Mouse (Mus musculus) small intestine, adult 2 months (tissue): Measurements from ENCODE around the gene Pdxp. TPM values are rescaled to one million over a fixed set of nuclear protein-coding genes. Genes with fewer than 3 reads are reported as not detected.
"Not testable (repeated sequence)": the region's sequence is repeated elsewhere in the genome, so short reads cannot be mapped to it uniquely, and the experiment has no call there.

ENCODE experiments used
- H3K27ac ChIP-seq: fragments of 200-500 bp; 2 replicates; pipeline ENCODE4 v1.5.1; 2012; ENCODE audit warnings: low read depth, low read length, control low read depth, inconsistent platforms; ENCODE audit not compliant: insufficient read depth
- H3K27me3 ChIP-seq: fragments of 200-500 bp; 2 replicates; pipeline ENCODE4 v1.6.1; 2012; ENCODE audit warnings: mild to moderate bottlenecking, moderate library complexity, low read length, inconsistent platforms; ENCODE audit not compliant: control insufficient read depth, insufficient read depth
- H3K36me3 ChIP-seq: fragments of 200-500 bp; 2 replicates; pipeline ENCODE4 v1.6.1; 2012; ENCODE audit warnings: mild to moderate bottlenecking, low read length, control low read depth, inconsistent platforms; ENCODE audit not compliant: control insufficient read depth, insufficient read depth
- H3K4me1 ChIP-seq: fragments of 200-500 bp; 2 replicates; pipeline ENCODE4 v1.6.1; 2012; ENCODE audit warnings: low read length, inconsistent platforms, mixed read lengths; ENCODE audit not compliant: control insufficient read depth, insufficient read depth, insufficient read length
- H3K4me3 ChIP-seq: fragments of 200-500 bp; 2 replicates; pipeline ENCODE4 v1.5.1; 2012; ENCODE audit warnings: low read depth, mild to moderate bottlenecking, control low read depth, inconsistent platforms, low read length, moderate library complexity
- CTCF ChIP-seq: fragments of 200-500 bp; IDR thresholded peaks from 2 replicates; pipeline ENCODE4 v1.5.1; 2012; ENCODE audit warnings: low read depth, mild to moderate bottlenecking, control low read depth, inconsistent platforms, low read length, moderate library complexity, mixed read lengths; ENCODE audit not compliant: insufficient replicate concordance, insufficient read length; ENCODE audit errors: extremely low read depth
- POLR2A ChIP-seq: fragments of 200-500 bp; IDR thresholded peaks from 2 replicates; pipeline ENCODE4 v1.6.1; 2012; ENCODE audit warnings: low read depth, mild to moderate bottlenecking, control low read depth, inconsistent platforms, low read length, moderate library complexity
- WGBS: fragments of 180-500 bp; shearing (Covaris S2); methylation state at CpG from one replicate; pipeline ENCODE4 v1.1.7; 2018; 5-methylcytosine and 5-hydroxymethylcytosine counted together
- polyA plus RNA-seq: library from polyadenylated mRNA; depleted of rRNA; stranded (reverse); fragments of >200 nt; gene quantifications from 2 replicates; pipeline ENCODE4 v1.2.3, GENCODE M21; 2012

Pdxp gene
- polyA plus RNA-seq, 1 experiment = 4.2 TPM

DNA sequence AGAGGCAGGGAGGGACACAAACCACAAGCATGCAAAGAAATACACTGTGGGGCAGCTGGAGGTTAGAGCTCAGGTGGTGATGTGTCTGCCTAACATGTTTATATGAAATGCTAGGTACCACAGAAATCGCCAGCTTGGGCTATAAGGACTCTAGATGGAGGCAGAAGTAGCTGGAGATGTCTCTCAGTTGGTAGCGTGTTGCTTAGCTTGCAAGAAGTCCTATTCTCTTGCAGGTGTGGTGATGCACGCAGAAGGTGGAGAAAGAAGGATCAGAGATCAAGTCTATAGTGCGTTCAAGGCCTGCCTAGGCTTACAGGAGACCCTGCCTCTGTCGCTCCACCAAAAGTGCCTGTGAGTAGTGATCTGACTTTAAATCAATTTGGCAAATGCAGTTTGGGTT lies 38.2 kb upstream of the Pdxp start:
- peaks cover 17% of the 10 kb centered on the region for H3K4me1 ChIP-seq
- no peak overlapping the region for H3K4me3 ChIP-seq
- H3K27ac ChIP-seq = peak overlapping the region; percentile 96
- 62% methylated on average over 5 of the region's 5 CpGs for WGBS
- no peaks in the 10 kb centered on the region for H3K27me3 ChIP-seq
- TF ChIP-seq POLR2A = no peak
- TF ChIP-seq CTCF = no peak
- no peaks in the 10 kb centered on the region for H3K36me3 ChIP-seq

DNA sequence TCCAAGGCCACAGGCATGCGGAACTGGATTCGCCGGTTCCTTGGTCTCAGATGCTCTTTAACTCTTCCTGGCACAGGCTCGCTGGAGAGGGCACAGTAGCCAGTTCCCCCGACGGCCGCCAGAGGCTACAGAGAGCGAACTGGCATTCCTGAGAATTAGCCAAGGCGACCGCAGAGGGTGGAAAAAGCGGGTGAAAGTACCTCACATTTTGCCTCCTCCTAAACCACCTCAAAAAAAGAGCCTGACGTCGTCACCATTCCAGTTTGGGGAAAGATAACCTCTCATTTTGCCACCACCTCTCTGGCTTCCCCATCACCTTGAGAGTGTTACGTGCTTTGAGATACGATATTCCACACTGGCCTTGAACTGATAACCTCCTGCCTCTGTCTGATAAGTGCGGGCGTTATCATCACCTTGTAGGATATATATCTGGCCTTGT lies 37.4 kb upstream of the Pdxp start:
- Histone ChIP-seq H3K27ac (peak overlapping the region; percentile 96), H3K27me3 (no peaks in the 10 kb centered on the region), H3K36me3 (peaks cover 4% of the 10 kb centered on the region), H3K4me3 (peak overlapping the region; percentile 70; the same call in 1 of the 2 replicates), H3K4me1 (peaks cover 17% of the 10 kb centered on the region)
- 3% methylated on average over 17 of the region's 17 CpGs for WGBS
- TF ChIP-seq POLR2A = peak; percentile 19; the same call in 1 of the 2 replicates
- peak; percentile 79; the same call in 1 of the 2 replicates for TF ChIP-seq CTCF

DNA sequence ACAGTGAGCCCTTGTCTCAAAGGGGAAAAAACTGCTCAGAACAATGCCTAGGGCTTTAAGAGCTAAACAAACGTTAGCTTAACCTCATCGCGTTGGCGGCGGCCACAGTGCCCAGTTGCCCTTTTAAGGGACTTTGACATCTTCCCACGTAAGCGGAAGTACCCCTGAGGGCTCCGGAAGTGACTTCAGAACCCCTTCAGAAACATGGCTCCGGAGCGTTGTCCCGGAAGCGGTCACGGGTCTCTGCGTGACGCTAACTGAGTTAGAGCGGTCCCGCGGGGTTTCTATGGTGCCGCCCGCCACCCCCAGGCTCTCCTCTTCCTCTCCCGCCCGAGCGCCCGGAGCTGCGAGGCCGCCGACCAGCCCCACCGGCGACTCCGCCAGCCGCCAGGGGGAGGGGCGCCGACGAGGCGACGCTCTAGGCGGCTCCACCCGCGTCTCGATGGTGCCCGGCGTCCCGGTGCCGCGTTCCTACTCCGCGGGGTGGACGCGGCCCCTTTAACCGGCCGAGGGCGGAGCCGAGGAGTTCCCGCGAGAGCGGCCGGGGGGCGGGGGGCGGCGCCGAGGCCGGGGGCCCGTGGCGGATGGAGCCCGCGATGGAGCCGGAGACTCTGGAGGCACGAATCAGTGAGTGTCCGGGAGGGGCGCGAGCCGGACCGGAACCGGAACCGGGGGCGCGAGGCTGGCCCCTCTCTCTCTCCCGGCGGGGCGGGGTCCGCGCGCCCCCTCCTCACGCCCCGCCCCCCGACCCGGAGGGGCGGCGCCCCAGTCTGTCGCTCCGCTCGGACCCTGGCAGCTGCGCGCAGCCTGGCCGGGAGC lies 36.5 kb upstream of the Pdxp start, which contains the start of gene Gga1:
Gene Gga1 (plus strand): TSS at position 200 of the 819 bp plus-strand sequence.
- Histone ChIP-seq H3K4me1 (peaks cover 17% of the 10 kb centered on the region), H3K27ac (peak within 1 kb of the TSS; percentile 96), H3K36me3 (peaks cover 13% of the 10 kb centered on the region), H3K27me3 (no peaks in the 10 kb centered on the region), H3K4me3 (peak within 1 kb of the TSS; percentile 70)
- TF ChIP-seq CTCF (peak; percentile 12; the same call in 1 of the 2 replicates), POLR2A (peak; percentile 74)
- WGBS = under 1% methylated on average over 82 of the region's 95 CpGs

DNA sequence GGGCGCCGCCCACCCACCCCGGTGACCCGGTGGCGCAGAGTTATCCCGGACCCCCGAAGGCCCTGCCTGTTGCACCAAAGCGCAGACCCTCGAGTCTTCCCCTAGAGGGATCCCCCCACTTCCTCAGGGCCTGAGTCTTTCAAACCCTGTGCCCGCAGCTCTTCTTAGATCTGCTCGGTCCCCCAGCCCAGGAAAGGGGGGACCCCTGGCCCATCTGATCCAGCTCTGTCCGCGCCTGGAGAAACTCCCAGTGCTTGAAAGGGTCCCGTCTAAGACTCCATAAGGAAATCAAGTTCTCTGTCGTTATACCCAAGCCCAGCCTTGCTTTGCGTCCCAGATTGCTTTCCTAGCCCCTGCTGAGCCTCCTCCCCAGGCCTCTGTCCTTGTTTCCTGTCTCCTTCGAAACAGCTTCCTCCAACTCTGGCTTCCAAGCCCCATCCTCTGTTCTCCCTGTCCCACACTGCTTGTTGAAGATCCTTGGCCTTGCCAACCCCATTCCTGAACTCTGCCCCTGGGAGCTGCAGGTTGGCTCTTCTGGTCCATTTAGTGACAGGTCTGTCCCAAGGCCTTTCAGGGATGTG lies 35.8 kb upstream of the Pdxp start:
- H3K36me3 ChIP-seq = peaks cover 20% of the 10 kb centered on the region

GRCm38 (mm10) chr15:78878792-78879516 lies 34.8 kb upstream of the Pdxp start:
- not testable (repeated sequence) for H3K27me3 ChIP-seq
- Histone ChIP-seq H3K36me3 (peaks cover 30% of the 10 kb centered on the region), H3K27ac (peak overlapping the region; percentile 31), H3K4me3 (0 out of 2 replicates have a peak overlapping the region, but pooled peaks have one; percentile 3), H3K4me1 (peaks cover 17% of the 10 kb centered on the region)
- WGBS = 21% methylated on average over 7 of the region's 7 CpGs

More for the DNA sequence above, 35.8 kb upstream of the Pdxp start:
- Histone ChIP-seq H3K4me3 (peak overlapping the region; percentile 70), H3K27ac (peak overlapping the region; percentile 77), H3K4me1 (peaks cover 17% of the 10 kb centered on the region), H3K27me3 (no peaks in the 10 kb centered on the region)
- TF ChIP-seq POLR2A (no peak), CTCF (no peak)
- 2% methylated on average over 17 of the region's 17 CpGs for WGBS

DNA sequence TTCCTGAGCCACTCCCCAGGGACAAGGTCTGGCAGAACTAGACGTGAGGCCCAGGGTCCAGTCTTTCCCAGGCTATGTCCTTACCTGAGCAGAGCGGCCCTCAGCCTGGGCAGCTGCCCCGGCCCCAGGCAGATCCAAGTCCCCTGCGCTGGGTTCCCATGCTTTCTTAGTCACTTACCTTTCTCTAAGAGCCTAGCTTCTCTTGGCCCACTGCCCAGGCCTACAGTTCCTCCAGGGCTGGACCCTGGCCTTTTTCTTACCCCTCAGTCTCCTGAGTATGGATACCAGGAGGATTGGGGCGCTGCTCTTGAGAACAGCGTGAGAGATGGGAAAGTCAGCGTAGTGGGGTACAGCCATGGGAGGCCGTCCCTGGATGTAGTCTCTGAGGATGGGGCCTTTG lies 33.3 kb upstream of the Pdxp start:
- 93% methylated on average over 8 of the region's 8 CpGs for WGBS
- no peak overlapping the region for H3K4me3 ChIP-seq
- H3K4me1 ChIP-seq = peaks cover 15% of the 10 kb centered on the region
- no peak for TF ChIP-seq CTCF
- TF ChIP-seq POLR2A = no peak
- H3K27ac ChIP-seq = no peak overlapping the region
- H3K36me3 ChIP-seq = peaks cover 43% of the 10 kb centered on the region
- no peaks in the 10 kb centered on the region for H3K27me3 ChIP-seq

DNA sequence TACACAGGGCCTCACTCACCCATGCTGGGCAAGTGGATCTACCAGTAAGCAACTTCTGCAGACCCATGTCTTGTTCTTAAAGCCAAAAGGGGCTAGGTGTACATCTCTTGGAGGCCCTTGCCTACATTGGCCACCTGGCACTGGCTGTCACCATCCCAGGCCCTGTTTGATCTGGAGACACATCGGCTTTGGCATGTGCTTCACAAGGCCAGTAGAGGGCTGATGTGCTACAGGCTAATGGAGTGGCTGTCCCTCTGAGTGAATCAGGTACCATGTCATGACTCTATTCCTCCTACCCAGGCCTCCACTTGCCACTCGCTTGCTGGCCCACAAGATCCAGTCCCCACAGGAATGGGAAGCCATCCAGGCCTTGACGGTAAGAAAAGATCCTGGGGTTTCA lies 31.9 kb upstream of the Pdxp start:
- peaks cover 54% of the 10 kb centered on the region for H3K36me3 ChIP-seq
- H3K4me3 ChIP-seq = no peak overlapping the region
- H3K27me3 ChIP-seq = no peaks in the 10 kb centered on the region
- TF ChIP-seq CTCF = no peak
- H3K4me1 ChIP-seq = peaks cover 11% of the 10 kb centered on the region
- no peak overlapping the region for H3K27ac ChIP-seq
- 86% methylated on average over 3 of the region's 3 CpGs for WGBS
